In the genomic region with DNA sequence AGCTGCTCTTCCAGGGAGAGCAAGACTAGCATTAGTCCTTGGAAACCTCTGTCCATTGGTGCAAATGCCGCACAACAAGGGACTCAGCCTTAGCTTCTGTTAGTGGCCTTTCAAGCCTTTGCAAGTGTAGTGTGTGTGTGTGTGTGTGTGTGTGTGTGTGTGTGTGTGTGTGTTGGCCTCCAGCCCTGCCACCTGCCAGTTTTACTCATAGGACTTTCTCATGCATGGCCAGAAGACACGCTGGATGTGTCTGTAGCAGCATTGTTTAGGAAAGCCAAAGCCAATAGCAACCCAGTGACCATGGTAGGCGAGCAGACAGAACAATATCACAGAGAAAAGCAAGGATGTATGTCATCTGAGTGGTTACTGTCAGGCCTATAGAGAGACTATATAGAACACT, we compare ENCODE assay signal across 20 mouse cellular contexts. TPM values are rescaled to one million over a fixed set of nuclear protein-coding genes. Genes with fewer than 3 reads are reported as not detected.
DNase-seq lines count a peak whose midpoint lies in the region; ATAC-seq and TF ChIP-seq lines count a peak whose summit lies in the region.
"Had no signal": no experiment of that assay in that cellular context is flagged by ENCODE, and none has a peak within 500 bp of the region (broad histone marks: within the 10 kb centered on the region; RNA-seq: fewer than 3 reads in every experiment).

No protein-coding gene starts in this region.

- ATAC-seq in heart, embryonic 16.5 days (replicated peaks; ENCODE audit: extremely low read depth, insufficient read depth, low FRiP score), result no peak
- ATAC-seq in neural tube, embryonic 13.5 days (ENCODE audit: low read depth), result no peak
- no peak for ATAC-seq in liver, embryonic 12.5 days
- ATAC-seq: forebrain, embryonic 13.5 days had no signal

- peaks cover 58% of the 10 kb centered on the region for H3K4me1 ChIP-seq in heart, embryonic 16.5 days (ENCODE audit: control insufficient read depth, insufficient read depth, low read length)
- H3K4me1 ChIP-seq in neural tube, embryonic 13.5 days (replicated peaks), result peaks cover 53% of the 10 kb centered on the region
- peaks cover 77% of the 10 kb centered on the region for H3K4me1 ChIP-seq in liver, embryonic 12.5 days

- peak overlapping the region; percentile 21; the same call in 1 of the 2 replicates for H3K4me3 ChIP-seq in gastrocnemius, adult 2 months
- no peak overlapping the region for H3K4me3 ChIP-seq in heart, embryonic 16.5 days (ENCODE audit: low read length)
- H3K4me3 ChIP-seq in neural tube, embryonic 13.5 days, result no peak overlapping the region
- H3K4me3 ChIP-seq in liver, embryonic 12.5 days, result no peak overlapping the region
- H3K4me3 ChIP-seq: forebrain, embryonic 13.5 days; left cerebral cortex, adult 2 months; neural tube, embryonic 12.5 days had no signal

- H3K27me3 ChIP-seq in heart, embryonic 16.5 days (ENCODE audit: control insufficient read depth, insufficient read depth, low read length), result no peaks in the 10 kb centered on the region
- H3K27me3 ChIP-seq in neural tube, embryonic 13.5 days, result no peaks in the 10 kb centered on the region
- H3K27me3 ChIP-seq in liver, embryonic 12.5 days (replicated peaks), result no peaks in the 10 kb centered on the region
- H3K27me3 ChIP-seq: forebrain, embryonic 13.5 days; megakaryocyte, embryonic 14.5 days; neural tube, embryonic 12.5 days had no signal

- H3K36me3 ChIP-seq in heart, embryonic 16.5 days (ENCODE audit: control insufficient read depth, insufficient read depth), result no peaks in the 10 kb centered on the region
- H3K36me3 ChIP-seq in neural tube, embryonic 13.5 days, result no peaks in the 10 kb centered on the region
- H3K36me3 ChIP-seq in liver, embryonic 12.5 days, result no peaks in the 10 kb centered on the region
- H3K36me3 ChIP-seq: neural tube, embryonic 12.5 days had no signal

- H3K27ac ChIP-seq in gastrocnemius, adult 2 months, result peak overlapping the region; percentile 80
- H3K27ac ChIP-seq in heart, embryonic 16.5 days (ENCODE audit: low read length), result peak overlapping the region; percentile 66; the same call in 1 of the 2 replicates
- H3K27ac ChIP-seq in neural tube, embryonic 13.5 days (replicated peaks), result 0 out of 2 replicates have a peak overlapping the region, but pooled peaks have one; percentile 24
- H3K27ac ChIP-seq in liver, embryonic 12.5 days, result no peak overlapping the region
- H3K27ac ChIP-seq: neural tube, embryonic 12.5 days had no signal

- DNase-seq in gastrocnemius, adult 2 months, result no peak
- no peak for DNase-seq in gastrocnemius, postnatal 36 days
- no peak for DNase-seq in heart, adult 8-10 months (ENCODE audit: low spot score)
- no peak for DNase-seq in neural tube, embryonic 10.5 days (ENCODE audit: extremely low spot score, low spot score)
- DNase-seq: adrenal gland, adult 2 months; cerebellum, adult 9-11 months; gastrocnemius, postnatal 14 days; kidney, adult 2 months; kidney, postnatal 14 days; left cerebral cortex, postnatal 4 days; lung, adult 2 months; right cerebral cortex, adult 18-20 months had no signal

- intact Hi-C loops in gastrocnemius, adult 2 months (cut with DNase I), result loop anchor here (5.0 kb wide), 1 partner anchor 35 kb away; no protein-coding TSS in a partner anchor
- intact Hi-C loops in gastrocnemius, postnatal 36 days (cut with DNase I), result loop anchor here (1.0 to 5.0 kb wide), 2 partner anchors 52 to 55 kb away; no protein-coding TSS in a partner anchor

- TF ChIP-seq CTCF in gastrocnemius, adult 2 months (IDR thresholded peaks at IDR 0.05), result no peak

- no peak overlapping the region for H3K4me2 ChIP-seq in heart, embryonic 16.5 days (ENCODE audit: low read depth, low read length)
- no peak overlapping the region for H3K4me2 ChIP-seq in neural tube, embryonic 13.5 days
- H3K4me2 ChIP-seq in liver, embryonic 12.5 days, result no peak overlapping the region
- H3K4me2 ChIP-seq: forebrain, embryonic 13.5 days; liver, embryonic 11.5 days; neural tube, embryonic 12.5 days had no signal

- H3K9me3 ChIP-seq in heart, embryonic 16.5 days (replicated peaks; ENCODE audit: control insufficient read depth, low read length), result no peaks in the 10 kb centered on the region
- H3K9me3 ChIP-seq in neural tube, embryonic 13.5 days, result no peaks in the 10 kb centered on the region
- H3K9me3 ChIP-seq in liver, embryonic 12.5 days (replicated peaks), result no peaks in the 10 kb centered on the region
- H3K9me3 ChIP-seq: forebrain, embryonic 13.5 days; megakaryocyte, embryonic 14.5 days; neural tube, embryonic 12.5 days had no signal

- H3K9ac ChIP-seq in heart, embryonic 16.5 days (ENCODE audit: low read length), result no peak overlapping the region
- no peak overlapping the region for H3K9ac ChIP-seq in neural tube, embryonic 13.5 days
- H3K9ac ChIP-seq in liver, embryonic 12.5 days, result no peak overlapping the region
- H3K9ac ChIP-seq: forebrain, embryonic 13.5 days; neural tube, embryonic 12.5 days had no signal

- WGBS in heart, embryonic 16.5 days, result 91% methylated on average over 3 of the region's 3 CpGs
- 81% methylated on average over 3 of the region's 3 CpGs for WGBS in neural tube, embryonic 13.5 days
- 74% methylated on average over 3 of the region's 3 CpGs for WGBS in liver, embryonic 12.5 days (ENCODE audit: insufficient replicate concordance)

RNA-seq across cellular contexts. Expression of a gene that starts 52.3 kb away (rescaled TPM):
- 100 to 1,000 TPM; 135 to 139 TPM for total RNA-seq in gastrocnemius, adult 2 months (2021)
- total RNA-seq in gastrocnemius, postnatal 36 days (2021), result 100 to 1,000 TPM; 102 to 117 TPM
- polyA plus RNA-seq in heart, embryonic 16.5 days (2015; fragmentation: Nextera tagmentation; extraction: Ambion mirVana), result 11.3 and 12.9 TPM in 2 replicates
- 100 to 1,000 TPM in 3 of 4 experiments, 10 to 100 TPM in 1; 98.1 to 113 (median 107) TPM for total RNA-seq in heart, adult 8-10 months (2022)
- 13.5 and 15.5 TPM in 2 replicates for polyA plus RNA-seq in neural tube, embryonic 13.5 days (2015; fragmentation: Nextera tagmentation; extraction: Ambion mirVana)
- 10.1 and 10.8 TPM in 2 replicates for polyA plus RNA-seq in liver, embryonic 12.5 days (2016; fragmentation: Nextera tagmentation; extraction: Ambion mirVana)
